Mouse (Mus musculus) heart, postnatal 0 days (tissue): Measurements from ENCODE around the gene Rprd2. TPM values are rescaled to one million over a fixed set of nuclear protein-coding genes. Genes with fewer than 3 reads are reported as not detected.

Experiments used
- ATAC-seq: fragments of 200-750 bp; cut with Nextera tagmentation; 2 replicates; pipeline ENCODE4 v1.8.0; 2017; ENCODE audit warnings: low read depth, moderate number of reproducible peaks, moderate library complexity; ENCODE audit not compliant: insufficient read depth
- DNase-seq: peaks from one replicate; pipeline ENCODE4 v3.0.0-alpha.2; 2016; ENCODE audit warnings: low spot score
- H3K27ac ChIP-seq: fragments of 300-500 bp; sonication (generic); 2 replicates; pipeline ENCODE4 v1.5.1; 2014; ENCODE audit warnings: low read depth, mild to moderate bottlenecking
- H3K27me3 ChIP-seq: fragments of 300-500 bp; sonication (generic); 2 replicates; pipeline ENCODE4 v1.6.1; 2014; ENCODE audit warnings: low read length, mixed read lengths; ENCODE audit not compliant: control insufficient read depth, insufficient read depth
- H3K36me3 ChIP-seq: fragments of 300-500 bp; sonication (generic); replicated peaks from 2 replicates; pipeline ENCODE4 v1.6.1; 2014; ENCODE audit warnings: low read length, mixed read lengths; ENCODE audit not compliant: control insufficient read depth, insufficient read depth
- H3K4me1 ChIP-seq: fragments of 300-500 bp; sonication (generic); 2 replicates; pipeline ENCODE4 v1.6.1; 2014; ENCODE audit warnings: antibody characterized with exemption; ENCODE audit not compliant: control insufficient read depth, insufficient read depth
- H3K4me2 ChIP-seq: fragments of 300-500 bp; sonication (generic); 2 replicates; pipeline ENCODE4 v1.6.1; 2014; ENCODE audit warnings: low read depth, mild to moderate bottlenecking, low read length, moderate library complexity
- H3K4me3 ChIP-seq: fragments of 300-500 bp; sonication (generic); 2 replicates; pipeline ENCODE4 v1.5.1; 2014; ENCODE audit warnings: low read depth, low read length
- H3K9ac ChIP-seq: fragments of 300-500 bp; sonication (generic); replicated peaks from 2 replicates; pipeline ENCODE4 v1.6.1; 2014; ENCODE audit warnings: low read depth, low read length, mixed read lengths
- H3K9me3 ChIP-seq: fragments of 300-500 bp; sonication (generic); replicated peaks from 2 replicates; pipeline ENCODE4 v1.6.1; 2016; ENCODE audit warnings: low read length; ENCODE audit not compliant: control insufficient read depth
- CTCF ChIP-seq: IDR thresholded peaks from 2 replicates; pipeline ENCODE4 v1.5.1; 2016; ENCODE audit warnings: antibody characterized with exemption, control low read depth, low read depth
- EP300 ChIP-seq: IDR thresholded peaks from 2 replicates; pipeline ENCODE4 v1.6.1; 2016; ENCODE audit warnings: antibody characterized with exemption, low read depth
- WGBS: fragments of 180-500 bp; shearing (Covaris S2); extraction: QIAGEN DNeasy Blood & Tissue Kit; methylation state at CpG from one replicate; pipeline ENCODE4 v1.1.7; 2014; 5-methylcytosine and 5-hydroxymethylcytosine counted together
- polyA plus RNA-seq: library from polyadenylated mRNA; unstranded; fragments of >200 nt; fragmentation: Nextera tagmentation; extraction: Ambion mirVana; gene quantifications from 2 replicates; pipeline ENCODE4 v1.2.1, GENCODE M21; 2015
- total RNA-seq: library from RNA; depleted of rRNA; stranded (reverse); fragments of >200 nt; gene quantifications from 2 replicates; pipeline ENCODE4 v1.2.3, GENCODE M21; 2014; ENCODE audit warnings: low replicate concordance

Rprd2 gene
- total and polyA plus RNA-seq, 2 experiments from 2014 or later = 20.8 to 25.6 TPM

GRCm38 (mm10) chr3:95756808-95757207, 61.9 kb downstream of the Rprd2 start:
- H3K4me3 ChIP-seq = no peak overlapping the region
- no peak for ATAC-seq
- WGBS = 78% methylated on average over 2 of the region's 2 CpGs

GRCm38 (mm10) chr3:95754345-95755206, 64.1 kb downstream of the Rprd2 start:
- H3K27me3 ChIP-seq = no peaks in the 10 kb centered on the region
- H3K4me2 ChIP-seq = peak overlapping the region; percentile 95
- peaks cover 37% of the 10 kb centered on the region for H3K36me3 ChIP-seq
- ATAC-seq = peak; percentile 99
- H3K4me3 ChIP-seq = peak overlapping the region; percentile 72
- TF ChIP-seq CTCF = no peak
- TF ChIP-seq EP300 = peak; percentile 60; the same call in 1 of the 2 replicates
- no peaks in the 10 kb centered on the region for H3K9me3 ChIP-seq
- peak; percentile 95 for DNase-seq
- peak overlapping the region; percentile 43 for H3K27ac ChIP-seq
- H3K4me1 ChIP-seq = peaks cover 8% of the 10 kb centered on the region; the same call in 1 of the 2 replicates
- H3K9ac ChIP-seq = peak overlapping the region; percentile 67
- WGBS = under 1% methylated on average over 30 of the region's 30 CpGs

More at GRCm38 (mm10) chr3:95756808-95757207, 61.9 kb downstream of the Rprd2 start:
- no peak overlapping the region for H3K9ac ChIP-seq
- H3K9me3 ChIP-seq = no peaks in the 10 kb centered on the region
- H3K4me1 ChIP-seq = peaks cover 8% of the 10 kb centered on the region; the same call in 1 of the 2 replicates
- DNase-seq = no peak
- H3K4me2 ChIP-seq = no peak overlapping the region
- H3K27ac ChIP-seq = no peak overlapping the region
- TF ChIP-seq EP300 = no peak
- TF ChIP-seq CTCF = no peak
- H3K36me3 ChIP-seq = peaks cover 14% of the 10 kb centered on the region; the same call in 1 of the 2 replicates
- no peaks in the 10 kb centered on the region for H3K27me3 ChIP-seq

DNA sequence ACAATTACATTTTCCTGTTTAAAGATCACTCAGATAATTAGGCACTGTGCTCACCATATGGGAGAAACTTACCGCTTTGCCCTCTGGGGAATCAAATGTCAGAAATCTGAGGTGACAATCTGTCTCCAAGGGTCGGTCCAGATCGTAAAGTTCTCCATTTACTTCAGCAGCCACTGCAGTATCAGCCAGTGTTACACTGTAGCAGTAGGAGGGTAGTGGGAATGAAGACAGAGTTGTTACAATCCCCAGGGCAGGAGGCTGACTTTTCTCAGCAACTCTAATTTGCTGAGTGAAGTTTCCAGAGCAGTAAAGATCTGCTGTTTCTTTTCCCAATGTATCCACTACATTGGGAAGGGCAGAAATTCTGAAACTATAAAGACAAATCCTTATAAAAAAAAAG, 65.7 kb downstream of the Rprd2 start:
- no peak for ATAC-seq
- Histone ChIP-seq H3K4me2 (no peak overlapping the region), H3K27ac (no peak overlapping the region), H3K4me1 (no peaks in the 10 kb centered on the region), H3K27me3 (no peaks in the 10 kb centered on the region), H3K9ac (no peak overlapping the region), H3K36me3 (peaks cover 53% of the 10 kb centered on the region), H3K4me3 (no peak overlapping the region), H3K9me3 (no peaks in the 10 kb centered on the region)
- TF ChIP-seq EP300 (no peak), CTCF (no peak)
- 93% methylated on average over 3 of the region's 3 CpGs for WGBS
- DNase-seq = no peak

DNA sequence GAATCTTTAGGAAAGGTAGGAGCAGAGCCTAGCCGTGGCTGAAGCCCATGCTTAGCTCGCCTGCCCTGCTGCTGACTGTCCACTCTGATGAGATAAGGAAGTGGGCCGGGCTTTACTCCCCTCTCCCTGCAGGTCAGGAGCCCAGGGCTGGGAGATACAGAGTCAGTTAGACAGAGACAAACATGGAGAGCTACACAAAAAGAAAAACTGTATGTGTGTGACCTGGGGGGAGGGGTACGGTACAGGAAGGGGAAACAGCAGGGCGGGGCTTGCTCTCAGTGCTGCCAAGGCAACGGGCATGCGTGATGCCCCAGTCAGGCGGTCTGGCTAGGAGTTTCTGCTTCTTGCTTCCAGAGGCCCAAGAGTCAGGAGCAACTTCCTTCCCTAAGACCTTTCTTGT, 78.3 kb downstream of the Rprd2 start:
- H3K4me1 ChIP-seq = peaks cover 30% of the 10 kb centered on the region

GRCm38 (mm10) chr3:95739353-95740104, 79.1 kb downstream of the Rprd2 start, which contains the start of gene Ecm1:
TSS of gene Ecm1 (minus strand) at chr3:95739569.
- peak within 1 kb of the TSS; percentile 17 for H3K4me3 ChIP-seq
- WGBS = 33% methylated on average over 7 of the region's 7 CpGs
- H3K4me2 ChIP-seq = peak within 1 kb of the TSS; percentile 52
- DNase-seq (peak; percentile 81), ATAC-seq (peak; percentile 67)
- H3K4me1 ChIP-seq = peaks cover 30% of the 10 kb centered on the region
- H3K27me3 ChIP-seq = no peaks in the 10 kb centered on the region
- H3K27ac ChIP-seq = peak within 1 kb of the TSS; percentile 93
- no peaks in the 10 kb centered on the region for H3K9me3 ChIP-seq
- no peak for TF ChIP-seq CTCF
- TF ChIP-seq EP300 = no peak
- H3K9ac ChIP-seq = peak within 1 kb of the TSS; percentile 44
- peaks cover 31% of the 10 kb centered on the region for H3K36me3 ChIP-seq

More for the DNA sequence above, 78.3 kb downstream of the Rprd2 start:
- ATAC-seq = peak; percentile 71
- Histone ChIP-seq H3K4me2 (peak overlapping the region; percentile 52), H3K27me3 (no peaks in the 10 kb centered on the region), H3K9ac (peak overlapping the region; percentile 43; the same call in 1 of the 2 replicates), H3K27ac (peak overlapping the region; percentile 93), H3K4me3 (peak overlapping the region; percentile 15; the same call in 1 of the 2 replicates), H3K9me3 (no peaks in the 10 kb centered on the region), H3K36me3 (peaks cover 38% of the 10 kb centered on the region)
- TF ChIP-seq EP300 (0 out of 2 replicates have a peak, but pooled peaks have one; percentile 7), CTCF (no peak)
- 10% methylated on average over 8 of the region's 8 CpGs for WGBS
- DNase-seq = peak; percentile 81
